Comparison of ENCODE assay signal across 21 mouse cellular contexts in genomic region chr8:94988619-94989018, GRCm38 (mm10). TPM values are rescaled to one million over a fixed set of nuclear protein-coding genes. Genes with fewer than 3 reads are reported as not detected.
DNase-seq lines count a peak whose midpoint lies in the region; ATAC-seq and TF ChIP-seq lines count a peak whose summit lies in the region.
"Had no signal": no experiment of that assay in that cellular context is flagged by ENCODE, and none has a peak within 500 bp of the region (broad histone marks: within the 10 kb centered on the region; RNA-seq: fewer than 3 reads in every experiment).

No protein-coding gene starts in this region.

- no peak for TF ChIP-seq CTCF in kidney, adult 2 months (conservative IDR thresholded peaks at IDR 0.05; ENCODE audit: insufficient read depth, insufficient read length, low read depth, low read length)
- TF ChIP-seq CTCF in G1E (IDR thresholded peaks at IDR 0.05; ENCODE audit: low read depth, low read length) = no peak
- peak; percentile 29 for TF ChIP-seq CTCF in liver, postnatal 0 days (IDR thresholded peaks at IDR 0.05; ENCODE audit: low read depth)
- no peak for TF ChIP-seq CTCF in forebrain, postnatal 0 days (IDR thresholded peaks at IDR 0.05; ENCODE audit: low read depth)

- no peaks in the 10 kb centered on the region for H3K36me3 ChIP-seq in kidney, adult 2 months (ENCODE audit: control insufficient read depth, insufficient read depth, low read length)
- no peaks in the 10 kb centered on the region for H3K36me3 ChIP-seq in kidney, embryonic 14.5 days (ENCODE audit: control insufficient read depth, insufficient read depth, low read length)
- peaks cover 85% of the 10 kb centered on the region for H3K36me3 ChIP-seq in G1E (replicated peaks)
- H3K36me3 ChIP-seq in liver, postnatal 0 days (replicated peaks; ENCODE audit: insufficient read depth, low read length) = no peaks in the 10 kb centered on the region; the same call in 1 of the 2 replicates
- H3K36me3 ChIP-seq in forebrain, postnatal 0 days (ENCODE audit: insufficient read depth) = no peaks in the 10 kb centered on the region
- H3K36me3 ChIP-seq: embryonic facial prominence, embryonic 13.5 days; forebrain, embryonic 10.5 days; heart, embryonic 15.5 days had no signal

- TF ChIP-seq EP300 in liver, postnatal 0 days (IDR thresholded peaks at IDR 0.05; ENCODE audit: low read depth) = no peak

- no peak for DNase-seq in kidney, adult 2 months
- peak; percentile 33 to 40 for DNase-seq in B cell, adult 2 months
- DNase-seq in G1E (ENCODE audit: low spot score) = no peak
- no peak for DNase-seq in liver, postnatal 0 days
- no peak for DNase-seq in forebrain, postnatal 0 days
- no peak for DNase-seq in gastrocnemius, postnatal 14 days
- DNase-seq: adrenal gland, postnatal 25 days; cerebellum, adult 11-12 months; heart, adult 18-20 months; left cerebral cortex, postnatal 4 days; lung, adult 18-20 months; lung, postnatal 4 days; right cerebral cortex, postnatal 4 days; thymus, postnatal 36 days had no signal

- H3K4me2 ChIP-seq in kidney, embryonic 14.5 days (replicated peaks; ENCODE audit: low read depth, low read length) = no peak overlapping the region
- H3K4me2 ChIP-seq in liver, postnatal 0 days (ENCODE audit: low read depth, low read length) = peak overlapping the region; percentile 1; the same call in 1 of the 2 replicates
- no peak overlapping the region for H3K4me2 ChIP-seq in forebrain, postnatal 0 days (ENCODE audit: low read depth)
- H3K4me2 ChIP-seq: embryonic facial prominence, embryonic 13.5 days; heart, embryonic 15.5 days; midbrain, embryonic 11.5 days had no signal

- intact Hi-C loops in gastrocnemius, postnatal 14 days (cut with DNase I; ENCODE audit: low total_unique reads) = no loop called here

- no peak for TF ChIP-seq POLR2A in kidney, adult 2 months (IDR thresholded peaks at IDR 0.05; ENCODE audit: low read depth, low read length)

- 28% methylated on average over 6 of the region's 6 CpGs for whole genome bisulfite sequencing in kidney, adult 2 months
- 69% methylated on average over 6 of the region's 6 CpGs for WGBS in kidney, embryonic 14.5 days
- WGBS in liver, postnatal 0 days (ENCODE audit: insufficient replicate concordance) = 51% methylated on average over 6 of the region's 6 CpGs
- WGBS in forebrain, postnatal 0 days = 88% methylated on average over 6 of the region's 6 CpGs

- peaks cover 72% of the 10 kb centered on the region for H3K4me1 ChIP-seq in kidney, adult 2 months (ENCODE audit: control insufficient read depth, insufficient read depth, low read length)
- peaks cover 33% of the 10 kb centered on the region for H3K4me1 ChIP-seq in kidney, embryonic 14.5 days (ENCODE audit: control insufficient read depth, insufficient read depth, low read length)
- H3K4me1 ChIP-seq in G1E (ENCODE audit: insufficient read depth, low read depth, low read length) = peaks cover 96% of the 10 kb centered on the region
- peaks cover 89% of the 10 kb centered on the region for H3K4me1 ChIP-seq in liver, postnatal 0 days (ENCODE audit: insufficient read depth)
- H3K4me1 ChIP-seq in forebrain, postnatal 0 days (ENCODE audit: insufficient read depth) = peaks cover 35% of the 10 kb centered on the region

- H3K9ac ChIP-seq in kidney, embryonic 14.5 days (ENCODE audit: low read depth, low read length) = no peak overlapping the region
- no peak overlapping the region for H3K9ac ChIP-seq in liver, postnatal 0 days (replicated peaks)
- no peak overlapping the region for H3K9ac ChIP-seq in forebrain, postnatal 0 days
- H3K9ac ChIP-seq: embryonic facial prominence, embryonic 13.5 days; heart, embryonic 15.5 days had no signal

- H3K27ac ChIP-seq in kidney, adult 2 months (ENCODE audit: insufficient read depth, low read depth, low read length) = peak overlapping the region; percentile 53
- H3K27ac ChIP-seq in kidney, embryonic 14.5 days (ENCODE audit: low read depth, low read length) = no peak overlapping the region
- no peak overlapping the region for H3K27ac ChIP-seq in liver, postnatal 0 days (ENCODE audit: low read depth)
- H3K27ac ChIP-seq in forebrain, postnatal 0 days (ENCODE audit: low read depth, low read length) = no peak overlapping the region
- H3K27ac ChIP-seq: embryonic facial prominence, embryonic 13.5 days; forebrain, embryonic 10.5 days; heart, embryonic 15.5 days had no signal

- ATAC-seq in kidney, embryonic 14.5 days (ENCODE audit: low FRiP score, low TSS enrichment) = no peak
- ATAC-seq in G1E (ENCODE audit: extremely low read depth, insufficient number of reproducible peaks, low FRiP score, poor library complexity, severe bottlenecking) = no peak
- no peak for ATAC-seq in liver, postnatal 0 days
- no peak for ATAC-seq in forebrain, postnatal 0 days
- ATAC-seq: hindbrain, embryonic 16.5 days; intestine, postnatal 0 days had no signal

- no peaks in the 10 kb centered on the region for H3K27me3 ChIP-seq in kidney, adult 2 months (replicated peaks; ENCODE audit: control insufficient read depth, insufficient read depth, low read length)
- H3K27me3 ChIP-seq in kidney, embryonic 14.5 days (ENCODE audit: control insufficient read depth, insufficient read depth, low read length) = no peaks in the 10 kb centered on the region
- H3K27me3 ChIP-seq in G1E (ENCODE audit: insufficient read depth, low read length) = no peaks in the 10 kb centered on the region
- no peaks in the 10 kb centered on the region for H3K27me3 ChIP-seq in liver, postnatal 0 days (ENCODE audit: insufficient read depth, low read length)
- H3K27me3 ChIP-seq in forebrain, postnatal 0 days (ENCODE audit: insufficient read depth, low read length) = no peaks in the 10 kb centered on the region
- H3K27me3 ChIP-seq: embryonic facial prominence, embryonic 13.5 days; heart, embryonic 15.5 days had no signal

- no peak overlapping the region for H3K4me3 ChIP-seq in kidney, adult 2 months (ENCODE audit: insufficient read depth, low read depth, low read length)
- H3K4me3 ChIP-seq in kidney, embryonic 14.5 days (ENCODE audit: low read length) = no peak overlapping the region
- H3K4me3 ChIP-seq in G1E (ENCODE audit: low read depth, low read length) = peak overlapping the region; percentile 80; the same call in 1 of the 2 replicates
- no peak overlapping the region for H3K4me3 ChIP-seq in liver, postnatal 0 days (ENCODE audit: low read depth, low read length)
- no peak overlapping the region for H3K4me3 ChIP-seq in forebrain, postnatal 0 days (ENCODE audit: low read depth, low read length)
- H3K4me3 ChIP-seq: embryonic facial prominence, embryonic 13.5 days; forebrain, embryonic 10.5 days; heart, embryonic 15.5 days had no signal

- H3K9me3 ChIP-seq in kidney, embryonic 14.5 days (ENCODE audit: control insufficient read depth, low read length) = no peaks in the 10 kb centered on the region
- no peaks in the 10 kb centered on the region for H3K9me3 ChIP-seq in G1E (replicated peaks)
- H3K9me3 ChIP-seq in liver, postnatal 0 days (ENCODE audit: low read length) = no peaks in the 10 kb centered on the region
- H3K9me3 ChIP-seq in forebrain, postnatal 0 days (ENCODE audit: low read length) = no peaks in the 10 kb centered on the region
- H3K9me3 ChIP-seq: embryonic facial prominence, embryonic 13.5 days; forebrain, embryonic 10.5 days; heart, embryonic 15.5 days had no signal

RNA-seq across cellular contexts. Expression of gene Adgrg1, which starts 14.1 kb away (rescaled TPM):
- 342 and 447 TPM in 2 replicates for polyA plus RNA-seq in kidney, adult 2 months (2012; rRNA removed)
- 15.5 and 31.3 TPM in 2 replicates for polyA plus RNA-seq in kidney, embryonic 14.5 days (2014; fragmentation: Nextera tagmentation; extraction: Ambion mirVana)
- total RNA-seq in G1E (2014; fragmentation: Nextera tagmentation) = 339 and 345 TPM in 2 replicates
- 54.0 and 57.7 TPM in 2 replicates for total RNA-seq in G1E (2017)
- 211 and 229 TPM in 2 replicates for polyA plus RNA-seq in G1E (2012)
- 34.0 and 35.4 TPM in 2 replicates for polyA plus RNA-seq in liver, postnatal 0 days (2015; fragmentation: Nextera tagmentation; extraction: Ambion mirVana)
- 107 and 188 TPM in 2 replicates for total RNA-seq in forebrain, postnatal 0 days (2014; rRNA removed)
- 79.8 and 101 TPM in 2 replicates for polyA plus RNA-seq in forebrain, postnatal 0 days (2015; fragmentation: Nextera tagmentation; extraction: Ambion mirVana)
- total RNA-seq in gastrocnemius, postnatal 14 days (2021) = 10 to 100 TPM; 21.4 to 38.2 TPM

RNA-seq across cellular contexts. Expression of gene Adgrg3, which starts 28.9 kb away (rescaled TPM):
- 9.9 and 12.7 TPM in 2 replicates for polyA plus RNA-seq in kidney, adult 2 months (2012; rRNA removed)
- 2.9 and 3.8 TPM in 2 replicates for polyA plus RNA-seq in kidney, embryonic 14.5 days (2014; fragmentation: Nextera tagmentation; extraction: Ambion mirVana)
- total RNA-seq in G1E (2014; fragmentation: Nextera tagmentation) = not detected in 2 replicates
- total RNA-seq in G1E (2017) = 0.17 and 0.49 TPM in 2 replicates
- 0.10 and 0.12 TPM in 2 replicates for polyA plus RNA-seq in G1E (2012)
- 8.9 and 9.6 TPM in 2 replicates for polyA plus RNA-seq in liver, postnatal 0 days (2015; fragmentation: Nextera tagmentation; extraction: Ambion mirVana)
- 0.67 and 1.2 TPM in 2 replicates for total RNA-seq in forebrain, postnatal 0 days (2014; rRNA removed)
- 0.47 and 0.69 TPM in 2 replicates for polyA plus RNA-seq in forebrain, postnatal 0 days (2015; fragmentation: Nextera tagmentation; extraction: Ambion mirVana)
- under 1 TPM; 0.33 TPM for total RNA-seq in gastrocnemius, postnatal 14 days (2021)

Comparison
In these comparisons a context has a peak if more than half of its experiments do, and no peak if none do; other contexts are left out.
1. DNase-seq: peak in B cell, adult 2 months (2 of 2); none in kidney, adult 2 months (single experiment), G1E (single experiment), liver, postnatal 0 days (single experiment), forebrain, postnatal 0 days (single experiment) and gastrocnemius, postnatal 14 days (single experiment).